Comparison of ENCODE assay signal across 1 mouse cellular context in the genomic region with DNA sequence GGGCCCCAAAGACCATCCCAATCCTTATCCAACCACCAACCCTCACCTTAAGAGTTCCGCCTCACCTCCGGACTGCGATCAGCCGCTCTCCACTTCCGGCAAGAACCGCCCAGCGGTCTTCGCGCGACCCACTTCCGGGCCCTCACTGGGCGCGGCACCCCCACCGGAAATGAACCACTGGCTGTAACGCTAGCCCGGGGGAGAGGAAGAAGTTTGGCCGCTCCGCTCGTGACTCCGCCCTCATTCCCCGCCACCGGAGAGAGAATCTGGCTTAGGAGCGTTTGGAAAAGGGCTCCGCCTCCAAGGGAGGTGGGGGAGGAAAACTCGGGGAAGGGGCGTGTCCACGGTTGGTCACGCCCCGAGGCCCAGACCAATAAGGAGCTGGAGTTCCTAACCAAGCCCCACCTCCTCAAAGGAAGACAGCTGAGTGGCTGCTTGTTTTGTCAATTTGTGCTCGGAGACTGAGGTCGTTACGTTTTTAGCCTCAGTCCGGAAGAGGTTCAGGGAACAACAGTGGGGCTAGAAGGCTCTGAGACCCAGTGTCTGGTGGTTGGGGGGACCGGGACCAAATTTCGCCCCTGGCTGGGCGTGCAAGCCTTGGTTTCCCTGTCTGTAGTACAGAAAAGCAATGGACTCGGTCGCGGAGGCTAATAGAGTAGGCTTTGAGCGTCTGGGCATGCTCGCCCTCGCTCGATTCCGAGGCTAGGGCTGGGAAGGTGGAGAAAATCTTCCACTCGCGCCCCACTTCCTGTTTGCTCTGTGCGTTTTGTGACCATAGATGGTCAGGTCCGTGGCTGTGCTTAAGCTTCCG.
TF ChIP-seq lines count a peak whose summit lies in the region.

A gene (minus strand): TSS at position 289 of the 811 bp plus-strand sequence.

TF ChIP-seq in CH12.LX, 34 proteins besides CTCF, POLR2A, EP300 and RAD21 (continued from another document):
- TF ChIP-seq KAT2A (IDR thresholded peaks at IDR 0.05; ENCODE audit: insufficient replicate concordance, low read length): peak; percentile 70; the same call in 1 of the 2 replicates
- TF ChIP-seq POLR2AphosphoS2 (IDR thresholded peaks at IDR 0.05; ENCODE audit: low read depth, low read length): peak; percentile 90; the same call in 1 of the 2 replicates
- peak; percentile 61 for TF ChIP-seq MAX (IDR thresholded peaks at IDR 0.05; ENCODE audit: low read length)
- peak; percentile 89 for TF ChIP-seq TBP (conservative IDR thresholded peaks at IDR 0.05; ENCODE audit: low read depth, low read length)
- no peak for TF ChIP-seq JUN (IDR thresholded peaks at IDR 0.05; ENCODE audit: insufficient read depth, low read depth, low read length)
- no peak for TF ChIP-seq ZC3H11A (IDR thresholded peaks at IDR 0.05; ENCODE audit: low read depth, low read length)
- peak; percentile 68 for TF ChIP-seq NRF1 (IDR thresholded peaks at IDR 0.05; ENCODE audit: low read depth, low read length)
- TF ChIP-seq ETS1 (conservative IDR thresholded peaks at IDR 0.05; ENCODE audit: low read depth, low read length): peak; percentile 52
- no peak for TF ChIP-seq SMC3 (IDR thresholded peaks at IDR 0.05; ENCODE audit: low read depth, low read length)
- TF ChIP-seq MEF2A (IDR thresholded peaks at IDR 0.05; ENCODE audit: borderline replicate concordance, low read depth, low read length): peak; percentile 37; the same call in 1 of the 2 replicates
- peak; percentile 81; the same call in 1 of the 2 replicates for TF ChIP-seq RCOR1 (conservative IDR thresholded peaks at IDR 0.05; ENCODE audit: low read depth, low read length)
- TF ChIP-seq PAX5 (IDR thresholded peaks at IDR 0.05; ENCODE audit: low read length): no peak
- no peak for TF ChIP-seq CHD1 (IDR thresholded peaks at IDR 0.05; ENCODE audit: low read depth, low read length)
- peak; percentile 97 for TF ChIP-seq ZMIZ1 (IDR thresholded peaks at IDR 0.05; ENCODE audit: low read depth, low read length)
- 0 out of 2 replicates have a peak, but pooled peaks have one; percentile 30 for TF ChIP-seq E2F4 (IDR thresholded peaks at IDR 0.05; ENCODE audit: insufficient replicate concordance, low read depth, low read length)
- peak; percentile 94 for TF ChIP-seq ELF1 (IDR thresholded peaks at IDR 0.05; ENCODE audit: low read depth, low read length)
- TF ChIP-seq BHLHE40 (IDR thresholded peaks at IDR 0.05; ENCODE audit: low read depth, low read length): peak; percentile 72
- no peak for TF ChIP-seq ZKSCAN1 (IDR thresholded peaks at IDR 0.05; ENCODE audit: borderline replicate concordance, low read depth, low read length)
- peak; percentile 54 for TF ChIP-seq IRF4 (IDR thresholded peaks at IDR 0.05; ENCODE audit: low read depth, low read length)
- peak; percentile 95 for TF ChIP-seq NELFE (IDR thresholded peaks at IDR 0.05; ENCODE audit: low read depth, low read length)
